Mouse (Mus musculus) embryonic facial prominence, embryonic 11.5 days (tissue): ENCODE data around the gene Ptprd. TPM values are rescaled to one million over a fixed set of nuclear protein-coding genes. Genes with fewer than 3 reads are reported as not detected.

Experiments used
- ATAC-seq: fragments of 200-750 bp; cut with Nextera tagmentation; replicated peaks from 2 replicates; pipeline ENCODE4 v1.8.0; 2017; ENCODE audit warnings: low read depth; ENCODE audit not compliant: insufficient number of reproducible peaks, low FRiP score, low TSS enrichment
- DNase-seq: peaks from one replicate; pipeline ENCODE4 v3.0.0-alpha.2; 2015; ENCODE audit warnings: low spot score
- H3K27ac ChIP-seq: fragments of 300-500 bp; sonication (generic); replicated peaks from 2 replicates; pipeline ENCODE4 v1.5.1; 2014; ENCODE audit warnings: mild to moderate bottlenecking, low read depth, low read length, control low read depth
- H3K27me3 ChIP-seq: fragments of 300-500 bp; sonication (generic); 2 replicates; pipeline ENCODE4 v1.6.1; 2014; ENCODE audit warnings: mild to moderate bottlenecking, low read length, moderate library complexity, mixed read lengths; ENCODE audit not compliant: control insufficient read depth, insufficient read depth
- H3K36me3 ChIP-seq: fragments of 300-500 bp; sonication (generic); replicated peaks from 2 replicates; pipeline ENCODE4 v1.6.1; 2014; ENCODE audit warnings: low read depth, mild to moderate bottlenecking, low read length, moderate library complexity, mixed read lengths; ENCODE audit not compliant: control insufficient read depth, insufficient read depth
- H3K4me1 ChIP-seq: fragments of 300-500 bp; sonication (generic); 2 replicates; pipeline ENCODE4 v1.6.1; 2014; ENCODE audit warnings: low read length, mixed read lengths; ENCODE audit not compliant: control insufficient read depth, insufficient read depth
- H3K4me2 ChIP-seq: fragments of 300-500 bp; sonication (generic); 2 replicates; pipeline ENCODE4 v1.6.1; 2014; ENCODE audit warnings: low read depth, mild to moderate bottlenecking, control low read depth, low read length, moderate library complexity
- H3K4me3 ChIP-seq: fragments of 300-500 bp; sonication (generic); 2 replicates; pipeline ENCODE4 v1.5.1; 2014; ENCODE audit warnings: low read depth, low read length, control low read depth
- H3K9ac ChIP-seq: fragments of 300-500 bp; sonication (generic); replicated peaks from 2 replicates; pipeline ENCODE4 v1.6.1; 2014; ENCODE audit warnings: mild to moderate bottlenecking, control low read depth, low read length
- H3K9me3 ChIP-seq: fragments of 300-500 bp; sonication (generic); replicated peaks from 2 replicates; pipeline ENCODE4 v1.6.1; 2016; ENCODE audit warnings: mild to moderate bottlenecking, low read length, inconsistent platforms, mixed read lengths; ENCODE audit not compliant: control insufficient read depth
- WGBS: fragments of 180-500 bp; shearing (Covaris S2); extraction: QIAGEN DNeasy Blood & Tissue Kit; methylation state at CpG from one replicate; pipeline ENCODE4 v1.1.7; 2014; 5-methylcytosine and 5-hydroxymethylcytosine counted together
- polyA plus RNA-seq: library from polyadenylated mRNA; unstranded; fragments of >200 nt; fragmentation: Nextera tagmentation; extraction: Ambion mirVana; gene quantifications from 2 replicates; pipeline ENCODE4 v1.2.1, GENCODE M21; 2014

Gene Ptprd
- polyA plus RNA-seq, 1 experiment from 2014 or later, result 19.9 TPM

GRCm38 (mm10) chr4:76004161-76004560 is 2207.6 kb downstream of the Ptprd start:
- no peak overlapping the region for H3K9ac ChIP-seq
- no peak overlapping the region for H3K4me2 ChIP-seq
- DNase-seq (no peak), ATAC-seq (no peak)
- no peaks in the 10 kb centered on the region for H3K27me3 ChIP-seq
- no peak overlapping the region for H3K27ac ChIP-seq
- H3K4me1 ChIP-seq, result no peaks in the 10 kb centered on the region
- no peaks in the 10 kb centered on the region for H3K36me3 ChIP-seq
- 83% methylated on average over 2 of the region's 2 CpGs for WGBS
- H3K4me3 ChIP-seq, result no peak overlapping the region
- no peaks in the 10 kb centered on the region for H3K9me3 ChIP-seq

- H3K4me3 ChIP-seq, result no peak overlapping the region
- H3K27ac ChIP-seq, result no peak overlapping the region
- DNase-seq, result peak; percentile 71
- WGBS, result 50% methylated on average over 2 of the region's 2 CpGs
- no peaks in the 10 kb centered on the region for H3K27me3 ChIP-seq
- no peaks in the 10 kb centered on the region for H3K9me3 ChIP-seq
- H3K4me2 ChIP-seq, result no peak overlapping the region
- no peaks in the 10 kb centered on the region for H3K4me1 ChIP-seq
- H3K36me3 ChIP-seq, result no peaks in the 10 kb centered on the region
- ATAC-seq, result 0 out of 2 replicates have a peak, but pooled peaks have one; percentile 59
- H3K9ac ChIP-seq, result no peak overlapping the region
These were observed 2211.5 kb downstream of the Ptprd start for GRCm38 (mm10) chr4:76000258-76000657.

- no peaks in the 10 kb centered on the region for H3K4me1 ChIP-seq
- WGBS, result 58% methylated on average over 4 of the region's 4 CpGs
- ATAC-seq (no peak), DNase-seq (no peak)
- H3K9ac ChIP-seq, result no peak overlapping the region
- H3K4me2 ChIP-seq, result no peak overlapping the region
- H3K36me3 ChIP-seq, result no peaks in the 10 kb centered on the region
- no peak overlapping the region for H3K4me3 ChIP-seq
- no peak overlapping the region for H3K27ac ChIP-seq
- no peaks in the 10 kb centered on the region for H3K9me3 ChIP-seq
- no peaks in the 10 kb centered on the region for H3K27me3 ChIP-seq
These were observed 2215.9 kb downstream of the Ptprd start for GRCm38 (mm10) chr4:75995841-75996240.

- H3K27ac ChIP-seq, result no peak overlapping the region
- no peaks in the 10 kb centered on the region for H3K36me3 ChIP-seq
- no peak for DNase-seq
- no peaks in the 10 kb centered on the region for H3K9me3 ChIP-seq
- H3K9ac ChIP-seq, result no peak overlapping the region
- no peaks in the 10 kb centered on the region for H3K4me1 ChIP-seq
- H3K4me3 ChIP-seq, result no peak overlapping the region
- no peak overlapping the region for H3K4me2 ChIP-seq
- no peak for ATAC-seq
- WGBS, result 85% methylated on average over 4 of the region's 4 CpGs
- no peaks in the 10 kb centered on the region for H3K27me3 ChIP-seq
These were observed 2217.2 kb downstream of the Ptprd start for GRCm38 (mm10) chr4:75994576-75994975.

- Histone ChIP-seq H3K4me2 (no peak overlapping the region), H3K4me3 (no peak overlapping the region), H3K36me3 (no peaks in the 10 kb centered on the region), H3K9ac (no peak overlapping the region), H3K27ac (no peak overlapping the region), H3K9me3 (no peaks in the 10 kb centered on the region), H3K27me3 (no peaks in the 10 kb centered on the region), H3K4me1 (no peaks in the 10 kb centered on the region)
- ATAC-seq, result no peak; the same call in 1 of the 2 replicates
- 54% methylated on average over 7 of the region's 7 CpGs for WGBS
- DNase-seq, result peak; percentile 57
These were observed 2218.7 kb downstream of the Ptprd start for GRCm38 (mm10) chr4:75993092-75993491.

- 77% methylated on average over 6 of the region's 6 CpGs for WGBS
- Histone ChIP-seq H3K4me3 (no peak overlapping the region), H3K9me3 (no peaks in the 10 kb centered on the region), H3K9ac (no peak overlapping the region), H3K4me1 (no peaks in the 10 kb centered on the region), H3K27ac (no peak overlapping the region), H3K4me2 (no peak overlapping the region), H3K27me3 (no peaks in the 10 kb centered on the region), H3K36me3 (no peaks in the 10 kb centered on the region)
- no peak for ATAC-seq
- DNase-seq, result no peak
These were observed 2220.0 kb downstream of the Ptprd start for GRCm38 (mm10) chr4:75991621-75992245.

GRCm38 (mm10) chr4:75974728-75975127 is 2237.0 kb downstream of the Ptprd start:
- Histone ChIP-seq H3K36me3 (no peaks in the 10 kb centered on the region), H3K27ac (no peak overlapping the region), H3K9ac (no peak overlapping the region), H3K27me3 (no peaks in the 10 kb centered on the region), H3K4me2 (no peak overlapping the region), H3K9me3 (no peaks in the 10 kb centered on the region), H3K4me3 (no peak overlapping the region), H3K4me1 (no peaks in the 10 kb centered on the region)
- DNase-seq (no peak), ATAC-seq (no peak)
- WGBS, result 72% methylated on average over 3 of the region's 3 CpGs

GRCm38 (mm10) chr4:75973322-75973721 is 2238.4 kb downstream of the Ptprd start:
- WGBS, result 78% methylated on average over 1 of the region's 1 CpGs
- no peaks in the 10 kb centered on the region for H3K27me3 ChIP-seq
- no peak overlapping the region for H3K4me2 ChIP-seq
- no peaks in the 10 kb centered on the region for H3K4me1 ChIP-seq
- no peaks in the 10 kb centered on the region for H3K9me3 ChIP-seq
- no peak overlapping the region for H3K27ac ChIP-seq
- H3K4me3 ChIP-seq, result no peak overlapping the region
- ATAC-seq (no peak), DNase-seq (no peak)
- H3K36me3 ChIP-seq, result no peaks in the 10 kb centered on the region
- H3K9ac ChIP-seq, result no peak overlapping the region
